Mouse (Mus musculus) stomach, embryonic 14.5 days (tissue): ENCODE measurements at regions not wholly inside any gene's neighbourhood (a gene's known extent, or its start where the extent isn't known, plus 50 kb on each side); places are given as distances from the start of the nearest gene placed in this dataset.
A peak's percentile ranks its signal among the peaks of the same experiment; 100 is the strongest.

Experiments used
- ATAC-seq: fragments of 200-750 bp; cut with Nextera tagmentation; 2 replicates; pipeline ENCODE4 v1.8.0; 2017; ENCODE audit warnings: low read depth, moderate TSS enrichment; ENCODE audit not compliant: insufficient number of reproducible peaks, insufficient read depth, low FRiP score
- H3K27ac ChIP-seq: fragments of 300-500 bp; sonication (generic); 2 replicates; pipeline ENCODE4 v1.5.1; 2014; ENCODE audit warnings: mild to moderate bottlenecking, low read length, moderate library complexity, mixed read lengths
- H3K27me3 ChIP-seq: fragments of 300-500 bp; sonication (generic); 2 replicates; pipeline ENCODE4 v1.6.1; 2014; ENCODE audit warnings: low read length, control low read depth, mixed read lengths; ENCODE audit not compliant: control insufficient read depth, insufficient read depth
- H3K36me3 ChIP-seq: fragments of 300-500 bp; sonication (generic); 2 replicates; pipeline ENCODE4 v1.6.1; 2014; ENCODE audit warnings: mild to moderate bottlenecking, control low read depth, low read length, moderate library complexity, mixed read lengths; ENCODE audit not compliant: control insufficient read depth, insufficient read depth
- H3K4me1 ChIP-seq: fragments of 300-500 bp; sonication (generic); 2 replicates; pipeline ENCODE4 v1.6.1; 2014; ENCODE audit warnings: low read length, control low read depth, mixed read lengths; ENCODE audit not compliant: control insufficient read depth, insufficient read depth
- H3K4me2 ChIP-seq: fragments of 300-500 bp; sonication (generic); replicated peaks from 2 replicates; pipeline ENCODE4 v1.6.1; 2014; ENCODE audit warnings: low read depth, low read length, control low read depth
- H3K4me3 ChIP-seq: fragments of 300-500 bp; sonication (generic); 2 replicates; pipeline ENCODE4 v1.5.1; 2014; ENCODE audit warnings: low read depth, low read length, control low read depth
- H3K9ac ChIP-seq: fragments of 300-500 bp; sonication (generic); replicated peaks from 2 replicates; pipeline ENCODE4 v1.6.1; 2014; ENCODE audit warnings: low read depth, mild to moderate bottlenecking, control low read depth, low read length, moderate library complexity, mixed read lengths
- H3K9me3 ChIP-seq: fragments of 300-500 bp; sonication (generic); 2 replicates; pipeline ENCODE4 v1.6.1; 2016; ENCODE audit warnings: low read depth, low read length, control low read depth; ENCODE audit not compliant: control insufficient read depth
- WGBS: fragments of 180-500 bp; shearing (Covaris S2); extraction: QIAGEN DNeasy Blood & Tissue Kit; methylation state at CpG from one replicate; pipeline ENCODE4 v1.1.7; 2014; 5-methylcytosine and 5-hydroxymethylcytosine counted together

DNA sequence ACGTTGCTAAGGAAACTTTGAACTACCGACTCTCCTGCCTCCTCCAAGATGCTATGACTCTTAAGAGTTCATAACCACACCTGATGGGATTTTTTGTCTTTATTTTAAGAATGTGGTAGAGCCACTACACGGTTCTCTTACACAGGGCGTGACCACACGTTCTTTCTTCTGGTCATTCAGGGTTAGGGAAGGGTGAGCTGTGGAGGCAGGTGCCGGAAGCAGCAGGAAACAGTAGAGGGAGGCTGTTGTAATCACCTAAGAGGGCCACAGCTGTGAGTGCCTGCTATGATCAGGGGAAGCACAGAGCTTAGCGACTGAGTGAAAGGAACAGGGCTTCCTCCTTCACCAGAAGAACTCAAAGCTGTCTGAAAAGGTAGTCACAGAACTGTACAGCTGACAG is 50.6 kb upstream of the Larp1 start:
- Histone ChIP-seq H3K4me3 (no peak overlapping the region), H3K9ac (no peak overlapping the region), H3K4me2 (no peak overlapping the region), H3K27ac (no peak overlapping the region), H3K4me1 (0 out of 2 replicates have a peak, but pooled peaks cover 3% of the 10 kb centered on the region), H3K27me3 (no peaks in the 10 kb centered on the region), H3K9me3 (no peaks in the 10 kb centered on the region), H3K36me3 (no peaks in the 10 kb centered on the region)
- no peak for ATAC-seq
- WGBS, result 66% methylated on average over 7 of the region's 7 CpGs

DNA sequence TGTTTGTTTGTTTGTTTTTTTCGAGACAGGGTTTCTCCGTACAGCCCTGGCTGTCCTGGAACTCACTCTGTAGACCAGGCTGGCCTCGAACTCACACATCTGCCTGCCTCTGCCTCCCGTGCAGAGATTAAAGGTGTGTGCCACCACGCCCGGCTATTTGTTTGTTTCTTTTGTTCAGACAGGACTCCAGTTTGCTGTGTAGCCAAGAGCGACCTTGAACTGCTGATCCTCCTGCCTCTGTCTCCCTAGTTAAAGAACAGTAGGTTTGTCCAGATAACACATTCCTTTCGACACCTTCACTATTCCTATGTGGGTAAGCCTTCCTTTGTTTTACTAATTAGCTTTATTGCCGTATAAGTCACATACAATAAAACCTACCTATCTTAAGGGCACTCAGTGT is 52.0 kb upstream of the Larp1 start:
- no peak overlapping the region for H3K4me2 ChIP-seq
- 89% methylated on average over 9 of the region's 9 CpGs for WGBS
- no peaks in the 10 kb centered on the region for H3K9me3 ChIP-seq
- no peak overlapping the region for H3K27ac ChIP-seq
- no peaks in the 10 kb centered on the region for H3K27me3 ChIP-seq
- no peak overlapping the region for H3K9ac ChIP-seq
- ATAC-seq, result no peak
- H3K4me3 ChIP-seq, result no peak overlapping the region
- 0 out of 2 replicates have a peak, but pooled peaks cover 3% of the 10 kb centered on the region for H3K4me1 ChIP-seq
- H3K36me3 ChIP-seq, result no peaks in the 10 kb centered on the region

DNA sequence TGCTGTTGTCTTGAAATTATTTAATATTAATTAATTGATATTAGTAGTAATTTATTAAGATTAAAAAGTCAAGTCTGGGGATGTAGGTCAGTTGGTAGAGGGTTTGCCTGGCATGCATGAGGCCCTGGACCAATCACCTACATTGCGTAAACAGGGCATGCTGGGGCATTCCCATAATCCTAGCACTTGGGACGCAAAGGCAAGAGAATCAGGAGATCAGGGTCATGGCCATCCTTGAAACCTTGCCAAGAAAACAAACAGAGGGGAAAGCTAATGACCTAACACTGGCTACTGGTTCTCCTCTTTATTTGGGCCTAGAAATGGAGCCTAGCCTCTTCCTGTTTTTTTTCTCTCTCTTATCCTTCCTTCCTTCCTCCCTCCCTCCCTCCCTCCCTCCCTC is 52.8 kb upstream of the Larp1 start:
- ATAC-seq, result no peak
- 87% methylated on average over 2 of the region's 2 CpGs for WGBS
- no peak overlapping the region for H3K9ac ChIP-seq
- H3K4me3 ChIP-seq, result no peak overlapping the region
- no peaks in the 10 kb centered on the region for H3K9me3 ChIP-seq
- no peaks in the 10 kb centered on the region for H3K36me3 ChIP-seq
- no peaks in the 10 kb centered on the region for H3K27me3 ChIP-seq
- H3K27ac ChIP-seq, result no peak overlapping the region
- no peak overlapping the region for H3K4me2 ChIP-seq
- 0 out of 2 replicates have a peak, but pooled peaks cover 3% of the 10 kb centered on the region for H3K4me1 ChIP-seq

DNA sequence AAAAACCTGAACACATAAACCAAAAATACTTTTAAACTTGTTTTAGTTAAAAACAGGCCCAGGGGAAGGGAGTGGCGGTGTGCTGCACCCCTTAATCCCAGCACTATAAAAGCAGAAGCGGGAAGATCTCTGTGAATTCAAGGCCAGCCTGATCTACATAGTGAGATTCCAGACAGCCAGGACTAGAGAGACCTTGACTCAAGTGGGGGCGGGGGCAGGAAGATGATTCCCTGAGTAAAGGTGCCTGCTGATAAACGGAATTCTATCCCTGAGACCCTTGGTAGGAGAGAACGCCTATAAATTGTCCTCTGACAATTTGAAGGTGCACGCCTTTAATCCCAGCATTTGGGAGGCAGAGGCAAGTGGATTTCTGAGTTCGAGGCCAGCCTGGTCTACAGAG is 53.4 kb upstream of the Larp1 start:
- no peaks in the 10 kb centered on the region for H3K27me3 ChIP-seq
- H3K27ac ChIP-seq, result no peak overlapping the region
- WGBS, result 86% methylated on average over 7 of the region's 7 CpGs
- no peaks in the 10 kb centered on the region for H3K36me3 ChIP-seq
- ATAC-seq, result no peak
- no peak overlapping the region for H3K4me2 ChIP-seq
- no peak overlapping the region for H3K4me3 ChIP-seq
- no peaks in the 10 kb centered on the region for H3K9me3 ChIP-seq
- 0 out of 2 replicates have a peak, but pooled peaks cover 3% of the 10 kb centered on the region for H3K4me1 ChIP-seq
- H3K9ac ChIP-seq, result no peak overlapping the region

DNA sequence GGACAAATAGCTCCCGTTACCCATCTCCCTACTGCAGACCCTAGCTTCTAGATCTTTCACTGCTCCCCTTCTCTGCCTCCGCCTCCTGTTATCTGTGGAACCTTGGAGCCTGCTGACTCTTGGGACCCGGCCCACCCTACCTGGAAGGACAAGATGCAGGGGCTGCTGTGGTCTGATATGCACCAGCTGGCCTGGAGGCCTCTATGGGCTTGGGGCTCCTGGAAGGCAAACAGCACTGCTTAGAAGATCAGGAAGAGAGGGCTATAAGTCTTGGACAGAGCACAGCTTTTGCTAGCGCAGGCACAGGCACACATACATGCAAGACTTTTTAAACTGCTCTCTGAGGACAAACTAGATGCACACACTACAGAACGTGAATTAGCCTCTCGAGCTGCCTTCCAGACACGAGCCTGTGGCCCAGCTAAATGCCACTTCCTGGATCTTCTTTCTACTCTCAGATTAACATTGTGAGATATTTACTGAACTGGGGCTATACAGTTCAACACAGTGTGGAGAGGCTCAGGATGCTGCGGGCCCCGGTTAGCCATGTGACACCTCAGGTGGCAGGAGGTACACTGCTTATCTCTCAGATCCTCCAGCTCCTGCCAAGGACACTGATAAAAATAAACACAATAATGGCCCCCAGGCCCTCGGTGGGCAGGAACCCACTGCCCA is 54.2 kb upstream of the Larp1 start:
- Histone ChIP-seq H3K4me2 (no peak overlapping the region), H3K4me3 (no peak overlapping the region), H3K27ac (no peak overlapping the region), H3K4me1 (0 out of 2 replicates have a peak, but pooled peaks cover 3% of the 10 kb centered on the region), H3K36me3 (no peaks in the 10 kb centered on the region), H3K27me3 (no peaks in the 10 kb centered on the region), H3K9ac (no peak overlapping the region), H3K9me3 (no peaks in the 10 kb centered on the region)
- WGBS, result 49% methylated on average over 10 of the region's 10 CpGs
- ATAC-seq, result peak; percentile 70; the same call in 1 of the 2 replicates

DNA sequence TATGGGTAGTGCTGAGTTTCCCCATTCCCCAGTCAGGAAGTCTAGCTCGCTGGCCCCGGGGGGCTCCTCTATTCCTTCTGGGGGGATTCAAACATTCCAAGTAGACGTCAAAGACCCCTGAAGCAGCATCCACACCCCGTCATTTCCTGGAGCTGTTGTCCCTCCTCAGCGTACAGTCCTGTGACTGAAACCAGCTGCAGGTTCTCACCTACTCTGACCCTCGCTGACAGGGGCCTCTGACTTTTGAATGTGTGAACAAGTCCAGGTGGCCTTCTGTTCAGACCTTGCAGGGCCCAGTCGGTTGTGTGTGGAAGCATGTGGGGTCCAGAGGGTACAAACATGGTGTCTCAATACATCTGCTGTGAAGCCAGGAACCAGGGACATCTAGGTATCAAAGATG is 55.2 kb upstream of the Larp1 start:
- Histone ChIP-seq H3K27me3 (no peaks in the 10 kb centered on the region), H3K4me1 (0 out of 2 replicates have a peak, but pooled peaks cover 3% of the 10 kb centered on the region), H3K4me3 (no peak overlapping the region), H3K36me3 (no peaks in the 10 kb centered on the region), H3K4me2 (no peak overlapping the region), H3K27ac (0 out of 2 replicates have a peak overlapping the region, but pooled peaks have one; percentile 0), H3K9me3 (no peaks in the 10 kb centered on the region), H3K9ac (no peak overlapping the region)
- WGBS, result 44% methylated on average over 7 of the region's 7 CpGs
- ATAC-seq, result no peak

DNA sequence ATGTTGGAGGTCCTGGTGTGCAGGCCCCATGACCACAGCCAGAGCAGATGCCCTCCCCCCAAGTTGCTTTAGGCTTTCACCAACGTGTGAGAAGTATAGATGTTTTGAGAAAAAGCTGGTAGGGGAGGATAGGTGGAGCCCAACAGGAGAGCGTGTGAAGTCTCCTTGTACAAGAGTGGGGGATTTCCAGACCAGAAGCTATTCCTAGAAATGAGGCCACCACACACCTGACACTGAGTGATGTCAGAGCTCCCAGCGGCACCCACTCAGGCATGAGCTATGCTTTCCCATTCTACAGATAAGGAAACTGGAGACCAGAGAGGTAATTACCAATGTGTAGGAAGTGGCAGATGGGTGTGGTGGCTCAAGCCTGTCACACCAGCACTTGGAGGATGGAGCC is 56.2 kb upstream of the Larp1 start:
- Histone ChIP-seq H3K4me3 (no peak overlapping the region), H3K36me3 (no peaks in the 10 kb centered on the region), H3K9me3 (no peaks in the 10 kb centered on the region), H3K4me2 (no peak overlapping the region), H3K27ac (no peak overlapping the region), H3K4me1 (0 out of 2 replicates have a peak, but pooled peaks cover 3% of the 10 kb centered on the region), H3K9ac (no peak overlapping the region), H3K27me3 (no peaks in the 10 kb centered on the region)
- WGBS, result 79% methylated on average over 3 of the region's 3 CpGs
- peak; percentile 59; the same call in 1 of the 2 replicates for ATAC-seq

DNA sequence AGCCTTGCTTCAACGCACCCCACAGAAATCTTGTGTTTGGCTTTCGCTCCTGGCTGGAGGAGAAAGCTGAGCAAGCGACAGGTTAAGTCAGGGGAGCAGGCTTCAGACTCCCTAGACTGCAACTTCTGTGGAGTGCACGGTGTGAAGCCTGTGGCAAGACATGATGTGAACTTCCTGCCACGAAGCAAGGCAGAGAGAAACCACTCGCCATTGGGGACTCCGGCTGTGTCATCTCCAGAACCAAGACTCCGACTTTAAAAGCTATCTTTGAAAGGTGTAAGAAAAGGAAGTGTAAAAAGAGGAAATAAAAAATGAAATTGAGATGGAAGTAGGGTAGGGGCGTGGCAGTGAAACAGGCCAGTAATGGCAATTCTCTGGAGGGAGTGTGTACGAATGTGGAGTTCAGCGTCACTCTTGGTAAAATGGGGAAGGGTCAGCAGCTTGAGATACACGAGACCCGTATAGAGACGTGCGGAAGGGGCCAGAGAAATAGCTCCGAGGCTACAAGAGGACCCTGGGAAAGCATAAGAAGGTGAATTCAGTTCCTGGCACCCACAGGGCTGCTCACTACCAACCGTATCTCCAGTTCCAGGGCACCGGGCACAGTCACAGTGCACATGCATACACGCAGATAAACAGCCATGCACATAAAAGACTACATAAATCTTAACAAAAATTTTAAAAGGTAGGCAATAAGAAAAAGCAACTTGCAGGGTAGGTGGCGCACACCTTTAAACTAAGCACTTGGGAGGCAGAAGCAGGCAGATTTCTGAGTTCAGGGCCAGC is 57.1 kb upstream of the Larp1 start:
- 78% methylated on average over 20 of the region's 20 CpGs for WGBS
- no peak overlapping the region for H3K4me3 ChIP-seq
- H3K27me3 ChIP-seq, result no peaks in the 10 kb centered on the region
- H3K9me3 ChIP-seq, result no peaks in the 10 kb centered on the region
- H3K9ac ChIP-seq, result no peak overlapping the region
- no peak for ATAC-seq
- no peak overlapping the region for H3K4me2 ChIP-seq
- no peak overlapping the region for H3K27ac ChIP-seq
- no peaks in the 10 kb centered on the region for H3K36me3 ChIP-seq
- H3K4me1 ChIP-seq, result 0 out of 2 replicates have a peak, but pooled peaks cover 3% of the 10 kb centered on the region
